Mouse (Mus musculus): ENCODE data around the gene Aurka. TPM values are rescaled to one million over a fixed set of nuclear protein-coding genes. Genes with fewer than 3 reads are reported as not detected.

Aurka gene
- polyA plus RNA-seq, 1 experiment from 2014 or later: 24.1 TPM

- no peak for ATAC-seq (ENCODE audit: low FRiP score, low TSS enrichment)
- DNase-seq (ENCODE audit: low spot score): no peak
- TF ChIP-seq EP300 (optimal IDR thresholded peaks at IDR 0.05) (no peak), CTCF (IDR thresholded peaks at IDR 0.05; ENCODE audit: low read depth) (no peak)
These were observed 42.1 kb upstream of the Aurka start for GRCm38 (mm10) chr2:172412454-172412853.

DNA sequence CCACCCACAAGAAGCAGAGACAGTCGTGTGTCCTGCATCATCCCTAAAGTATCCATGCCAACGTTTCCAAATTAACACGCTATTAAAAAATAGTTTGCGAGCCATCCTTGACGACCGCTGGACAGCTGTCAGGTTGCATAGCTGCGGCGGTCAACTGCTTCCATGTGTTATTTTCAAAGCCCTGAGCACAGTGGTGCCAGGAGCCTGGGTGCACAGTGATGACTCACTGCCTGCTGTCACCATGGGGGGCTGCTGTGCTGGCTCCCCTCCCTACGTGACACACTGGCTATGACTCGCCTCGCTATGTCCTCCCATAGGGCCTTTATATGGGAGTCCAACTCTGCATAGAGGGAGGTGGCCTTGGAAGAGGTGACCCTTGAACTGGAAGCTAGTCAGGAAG is 40.8 kb upstream of the Aurka start:
- ATAC-seq (ENCODE audit: low FRiP score, low TSS enrichment) (no peak), DNase-seq (ENCODE audit: low spot score) (no peak)
- TF ChIP-seq CTCF (IDR thresholded peaks at IDR 0.05; ENCODE audit: low read depth) (no peak), EP300 (optimal IDR thresholded peaks at IDR 0.05) (no peak)
- no peak overlapping the region for H3K9ac ChIP-seq (ENCODE audit: low read length)
- H3K36me3 ChIP-seq (ENCODE audit: control insufficient read depth, insufficient read depth, low read length): no peaks in the 10 kb centered on the region
- H3K27me3 ChIP-seq (ENCODE audit: control insufficient read depth, insufficient read depth, low read length): no peaks in the 10 kb centered on the region
- H3K27ac ChIP-seq (replicated peaks): no peak overlapping the region
- no peaks in the 10 kb centered on the region for H3K9me3 ChIP-seq (ENCODE audit: control insufficient read depth, low read length)
- no peak overlapping the region for H3K4me3 ChIP-seq (ENCODE audit: low read depth, low read length)
- H3K4me2 ChIP-seq (replicated peaks; ENCODE audit: low read depth): no peak overlapping the region
- 82% methylated on average over 11 of the region's 11 CpGs for WGBS
- no peaks in the 10 kb centered on the region for H3K4me1 ChIP-seq (replicated peaks; ENCODE audit: control insufficient read depth, insufficient read depth)

More at GRCm38 (mm10) chr2:172412454-172412853, 42.1 kb upstream of the Aurka start:
- Histone ChIP-seq H3K4me2 (replicated peaks; ENCODE audit: low read depth) (no peak overlapping the region), H3K36me3 (ENCODE audit: control insufficient read depth, insufficient read depth, low read length) (no peaks in the 10 kb centered on the region), H3K4me3 (ENCODE audit: low read depth, low read length) (no peak overlapping the region), H3K4me1 (replicated peaks; ENCODE audit: control insufficient read depth, insufficient read depth) (no peaks in the 10 kb centered on the region), H3K9me3 (ENCODE audit: control insufficient read depth, low read length) (no peaks in the 10 kb centered on the region), H3K27me3 (ENCODE audit: control insufficient read depth, insufficient read depth, low read length) (no peaks in the 10 kb centered on the region), H3K9ac (ENCODE audit: low read length) (no peak overlapping the region), H3K27ac (replicated peaks) (no peak overlapping the region)
- 11% methylated on average over 9 of the region's 9 CpGs for WGBS

- H3K36me3 ChIP-seq (ENCODE audit: control insufficient read depth, insufficient read depth, low read length): no peaks in the 10 kb centered on the region
- H3K9me3 ChIP-seq (ENCODE audit: control insufficient read depth, low read length): no peaks in the 10 kb centered on the region
- TF ChIP-seq EP300 (optimal IDR thresholded peaks at IDR 0.05) (no peak), CTCF (IDR thresholded peaks at IDR 0.05; ENCODE audit: low read depth) (no peak)
- no peaks in the 10 kb centered on the region for H3K4me1 ChIP-seq (replicated peaks; ENCODE audit: control insufficient read depth, insufficient read depth)
- DNase-seq (ENCODE audit: low spot score): no peak
- H3K4me2 ChIP-seq (replicated peaks; ENCODE audit: low read depth): no peak overlapping the region
- H3K27ac ChIP-seq (replicated peaks): no peak overlapping the region
- ATAC-seq (ENCODE audit: low FRiP score, low TSS enrichment): no peak
- H3K4me3 ChIP-seq (ENCODE audit: low read depth, low read length): no peak overlapping the region
- WGBS: 77% methylated on average over 2 of the region's 2 CpGs
- no peak overlapping the region for H3K9ac ChIP-seq (ENCODE audit: low read length)
- no peaks in the 10 kb centered on the region for H3K27me3 ChIP-seq (ENCODE audit: control insufficient read depth, insufficient read depth, low read length)
These were observed 40.4 kb upstream of the Aurka start for GRCm38 (mm10) chr2:172410686-172411085.

GRCm38 (mm10) chr2:172407499-172407898 is 37.2 kb upstream of the Aurka start:
- Histone ChIP-seq H3K4me1 (replicated peaks; ENCODE audit: control insufficient read depth, insufficient read depth) (no peaks in the 10 kb centered on the region), H3K9me3 (ENCODE audit: control insufficient read depth, low read length) (no peaks in the 10 kb centered on the region), H3K4me2 (replicated peaks; ENCODE audit: low read depth) (no peak overlapping the region), H3K36me3 (ENCODE audit: control insufficient read depth, insufficient read depth, low read length) (no peaks in the 10 kb centered on the region), H3K4me3 (ENCODE audit: low read depth, low read length) (no peak overlapping the region), H3K27me3 (ENCODE audit: control insufficient read depth, insufficient read depth, low read length) (no peaks in the 10 kb centered on the region), H3K9ac (ENCODE audit: low read length) (no peak overlapping the region), H3K27ac (replicated peaks) (no peak overlapping the region)
- ATAC-seq (ENCODE audit: low FRiP score, low TSS enrichment) (no peak), DNase-seq (ENCODE audit: low spot score) (no peak)
- 61% methylated on average over 2 of the region's 2 CpGs for WGBS
- TF ChIP-seq CTCF (IDR thresholded peaks at IDR 0.05; ENCODE audit: low read depth) (no peak), EP300 (optimal IDR thresholded peaks at IDR 0.05) (no peak)

GRCm38 (mm10) chr2:172406173-172406572 is 35.8 kb upstream of the Aurka start:
- H3K9me3 ChIP-seq (ENCODE audit: control insufficient read depth, low read length): no peaks in the 10 kb centered on the region
- no peak for TF ChIP-seq CTCF (IDR thresholded peaks at IDR 0.05; ENCODE audit: low read depth)
- TF ChIP-seq EP300 (optimal IDR thresholded peaks at IDR 0.05): no peak
- H3K9ac ChIP-seq (ENCODE audit: low read length): no peak overlapping the region
- no peak overlapping the region for H3K4me3 ChIP-seq (ENCODE audit: low read depth, low read length)
- H3K36me3 ChIP-seq (ENCODE audit: control insufficient read depth, insufficient read depth, low read length): no peaks in the 10 kb centered on the region
- H3K4me2 ChIP-seq (replicated peaks; ENCODE audit: low read depth): no peak overlapping the region
- no peaks in the 10 kb centered on the region for H3K27me3 ChIP-seq (ENCODE audit: control insufficient read depth, insufficient read depth, low read length)
- no peak overlapping the region for H3K27ac ChIP-seq (replicated peaks)
- ATAC-seq (ENCODE audit: low FRiP score, low TSS enrichment) (no peak), DNase-seq (ENCODE audit: low spot score) (no peak)
- 68% methylated on average over 4 of the region's 4 CpGs for WGBS
- H3K4me1 ChIP-seq (replicated peaks; ENCODE audit: control insufficient read depth, insufficient read depth): no peaks in the 10 kb centered on the region

DNA sequence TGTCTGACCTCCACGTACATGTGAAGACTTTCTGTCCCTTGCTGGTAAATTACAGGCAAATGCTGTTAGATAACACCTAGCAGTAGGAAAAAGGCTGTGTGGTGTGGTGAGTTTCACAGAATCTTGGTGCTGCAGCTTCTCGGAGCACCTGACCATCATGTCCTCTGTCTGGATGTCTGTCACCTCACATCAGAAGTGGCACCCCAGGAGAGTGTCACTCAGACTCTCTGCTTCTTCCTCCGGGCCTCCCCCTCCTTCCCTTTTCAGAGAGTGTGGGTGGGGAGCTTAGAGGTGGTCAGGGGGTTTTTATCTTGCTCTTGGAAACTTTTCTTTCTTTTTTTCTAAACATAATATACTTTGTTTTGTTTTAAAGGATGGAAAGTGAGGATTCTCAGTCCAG is 34.7 kb upstream of the Aurka start:
- WGBS: 53% methylated on average over 3 of the region's 3 CpGs

More for the DNA sequence above, 34.7 kb upstream of the Aurka start:
- Histone ChIP-seq H3K9ac (ENCODE audit: low read length) (no peak overlapping the region), H3K4me2 (replicated peaks; ENCODE audit: low read depth) (no peak overlapping the region), H3K27me3 (ENCODE audit: control insufficient read depth, insufficient read depth, low read length) (no peaks in the 10 kb centered on the region), H3K27ac (replicated peaks) (no peak overlapping the region), H3K4me3 (ENCODE audit: low read depth, low read length) (no peak overlapping the region), H3K36me3 (ENCODE audit: control insufficient read depth, insufficient read depth, low read length) (no peaks in the 10 kb centered on the region), H3K9me3 (ENCODE audit: control insufficient read depth, low read length) (no peaks in the 10 kb centered on the region), H3K4me1 (replicated peaks; ENCODE audit: control insufficient read depth, insufficient read depth) (no peaks in the 10 kb centered on the region)
- DNase-seq (ENCODE audit: low spot score): no peak
- TF ChIP-seq CTCF (IDR thresholded peaks at IDR 0.05; ENCODE audit: low read depth) (no peak), EP300 (optimal IDR thresholded peaks at IDR 0.05) (no peak)
- no peak for ATAC-seq (ENCODE audit: low FRiP score, low TSS enrichment)
